Mouse (Mus musculus) olfactory bulb, adult 2 months (tissue): ENCODE results near the gene Fam117b.

Experiments
- CTCF ChIP-seq: fragments of 200-500 bp; IDR thresholded peaks from 2 replicates; pipeline ENCODE4 v1.5.1; 2012; ENCODE audit warnings: low read depth, mild to moderate bottlenecking, low read length, moderate library complexity; ENCODE audit not compliant: insufficient read depth
- POLR2A ChIP-seq: fragments of 200-500 bp; IDR thresholded peaks from 2 replicates; pipeline ENCODE4 v1.6.1; 2012; ENCODE audit warnings: mild to moderate bottlenecking, low read depth, low read length, moderate library complexity; ENCODE audit not compliant: insufficient read depth

GRCm38 (mm10) chr1:59910941-59911340 lies 1.9 kb upstream of the Fam117b start:
- TF ChIP-seq POLR2A = no peak
- no peak for TF ChIP-seq CTCF
